Mouse (Mus musculus) intestine, postnatal 0 days (tissue): ENCODE results near the gene Col6a1. TPM values are rescaled to one million over a fixed set of nuclear protein-coding genes. Genes with fewer than 3 reads are reported as not detected.

Source experiments
- ATAC-seq: fragments of 200-750 bp; cut with Nextera tagmentation; 2 replicates; pipeline ENCODE4 v1.8.0; 2017; ENCODE audit warnings: mild to moderate bottlenecking, moderate TSS enrichment, moderate library complexity
- H3K27ac ChIP-seq: fragments of 300-500 bp; sonication (generic); 2 replicates; pipeline ENCODE4 v1.5.1; 2014; ENCODE audit warnings: mild to moderate bottlenecking, low read depth, low read length, moderate library complexity
- H3K27me3 ChIP-seq: fragments of 300-500 bp; sonication (generic); replicated peaks from 2 replicates; pipeline ENCODE4 v1.6.1; 2014; ENCODE audit warnings: low read length, mixed read lengths; ENCODE audit not compliant: control insufficient read depth, insufficient read depth
- H3K36me3 ChIP-seq: fragments of 300-500 bp; sonication (generic); 2 replicates; pipeline ENCODE4 v1.6.1; 2014; ENCODE audit warnings: mild to moderate bottlenecking, moderate library complexity; ENCODE audit not compliant: control insufficient read depth, insufficient read depth
- H3K4me1 ChIP-seq: fragments of 300-500 bp; sonication (generic); replicated peaks from 2 replicates; pipeline ENCODE4 v1.6.1; 2014; ENCODE audit warnings: antibody characterized with exemption, low read length, mixed read lengths; ENCODE audit not compliant: control insufficient read depth, insufficient read depth
- H3K4me2 ChIP-seq: fragments of 300-500 bp; sonication (generic); replicated peaks from 2 replicates; pipeline ENCODE4 v1.6.1; 2014; ENCODE audit warnings: low read depth, mild to moderate bottlenecking, moderate library complexity
- H3K4me3 ChIP-seq: fragments of 300-500 bp; sonication (generic); 2 replicates; pipeline ENCODE4 v1.5.1; 2014; ENCODE audit warnings: low read depth, low read length
- H3K9ac ChIP-seq: fragments of 300-500 bp; sonication (generic); 2 replicates; pipeline ENCODE4 v1.6.1; 2014; ENCODE audit warnings: mild to moderate bottlenecking, low read depth, low read length
- H3K9me3 ChIP-seq: fragments of 300-500 bp; sonication (generic); 2 replicates; pipeline ENCODE4 v1.6.1; 2016; ENCODE audit warnings: mixed run types; ENCODE audit not compliant: control insufficient read depth
- CTCF ChIP-seq: sonication (generic); IDR thresholded peaks from 2 replicates; pipeline ENCODE4 v1.5.1; 2016; ENCODE audit warnings: low read depth, mild to moderate bottlenecking, control low read depth, antibody characterized with exemption, moderate library complexity
- WGBS: fragments of 180-500 bp; shearing (Covaris S2); extraction: QIAGEN DNeasy Blood & Tissue Kit; methylation state at CpG from one replicate; pipeline ENCODE4 v1.1.7; 2014; 5-methylcytosine and 5-hydroxymethylcytosine counted together
- polyA plus RNA-seq: library from polyadenylated mRNA; unstranded; fragments of >200 nt; fragmentation: Nextera tagmentation; extraction: Ambion mirVana; gene quantifications from 2 replicates; pipeline ENCODE4 v1.2.1, GENCODE M21; 2015

The Col6a1 gene
- polyA plus RNA-seq, 1 experiment from 2014 or later: 113 TPM

DNA sequence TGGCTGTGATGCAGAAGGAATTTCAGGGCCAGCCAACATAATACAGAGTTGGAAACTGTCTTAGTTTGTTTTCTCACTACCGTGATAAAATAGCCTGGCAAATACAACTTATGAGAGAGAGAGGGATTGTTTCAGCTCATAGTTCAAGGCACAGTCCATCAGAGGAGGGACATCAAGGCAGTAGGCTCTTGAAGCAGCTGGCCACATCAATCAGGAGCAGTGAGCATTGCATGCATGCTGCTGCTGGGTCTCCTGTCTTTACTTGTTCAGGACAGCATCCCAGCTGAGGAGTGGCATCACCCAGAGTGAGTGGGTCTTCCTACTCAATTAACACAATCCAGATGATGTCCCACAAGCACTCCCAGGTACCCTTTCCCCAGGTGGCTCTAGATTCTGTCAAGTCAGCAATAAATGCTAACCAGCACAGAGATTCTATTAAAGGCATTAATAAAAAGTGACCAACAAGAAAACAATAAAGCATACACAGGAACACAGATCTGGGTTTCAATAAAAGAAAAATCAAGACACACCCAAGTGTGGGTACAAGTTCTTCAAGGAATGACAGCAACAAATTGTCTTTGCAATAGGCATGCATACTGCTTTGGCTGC lies 58.7 kb downstream of the Col6a1 start:
- H3K27me3 ChIP-seq: no peaks in the 10 kb centered on the region
- H3K4me2 ChIP-seq: no peak overlapping the region
- no peaks in the 10 kb centered on the region for H3K9me3 ChIP-seq
- H3K4me1 ChIP-seq: no peaks in the 10 kb centered on the region
- WGBS: 52% methylated on average over 1 of the region's 1 CpGs
- H3K27ac ChIP-seq: no peak overlapping the region
- ATAC-seq: no peak
- no peaks in the 10 kb centered on the region for H3K36me3 ChIP-seq
- no peak overlapping the region for H3K4me3 ChIP-seq
- TF ChIP-seq CTCF: no peak
- H3K9ac ChIP-seq: no peak overlapping the region

DNA sequence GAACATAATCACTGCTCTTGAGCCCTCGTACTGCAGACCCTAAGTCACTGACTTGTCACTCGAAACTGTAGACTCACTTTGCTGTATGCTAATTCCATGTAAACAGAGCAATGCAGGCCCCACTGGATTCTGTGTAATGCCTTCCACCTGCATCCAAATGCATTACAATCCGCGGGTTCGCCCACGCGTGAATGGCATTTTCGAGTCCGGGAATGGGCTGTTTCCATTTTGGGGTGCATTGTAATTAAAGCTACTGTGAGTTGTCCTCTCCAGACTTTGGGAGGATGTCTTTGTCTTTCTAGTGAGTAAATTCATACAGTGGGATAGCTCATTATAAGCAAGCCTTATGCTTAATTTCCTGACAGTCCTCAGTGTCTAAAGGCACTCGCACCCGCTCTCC lies 60.4 kb downstream of the Col6a1 start:
- no peak overlapping the region for H3K27ac ChIP-seq
- no peaks in the 10 kb centered on the region for H3K4me1 ChIP-seq
- no peak overlapping the region for H3K9ac ChIP-seq
- no peaks in the 10 kb centered on the region for H3K27me3 ChIP-seq
- no peak for ATAC-seq
- no peaks in the 10 kb centered on the region for H3K36me3 ChIP-seq
- TF ChIP-seq CTCF: no peak
- H3K4me3 ChIP-seq: no peak overlapping the region
- no peaks in the 10 kb centered on the region for H3K9me3 ChIP-seq
- 94% methylated on average over 11 of the region's 11 CpGs for WGBS
- H3K4me2 ChIP-seq: no peak overlapping the region

DNA sequence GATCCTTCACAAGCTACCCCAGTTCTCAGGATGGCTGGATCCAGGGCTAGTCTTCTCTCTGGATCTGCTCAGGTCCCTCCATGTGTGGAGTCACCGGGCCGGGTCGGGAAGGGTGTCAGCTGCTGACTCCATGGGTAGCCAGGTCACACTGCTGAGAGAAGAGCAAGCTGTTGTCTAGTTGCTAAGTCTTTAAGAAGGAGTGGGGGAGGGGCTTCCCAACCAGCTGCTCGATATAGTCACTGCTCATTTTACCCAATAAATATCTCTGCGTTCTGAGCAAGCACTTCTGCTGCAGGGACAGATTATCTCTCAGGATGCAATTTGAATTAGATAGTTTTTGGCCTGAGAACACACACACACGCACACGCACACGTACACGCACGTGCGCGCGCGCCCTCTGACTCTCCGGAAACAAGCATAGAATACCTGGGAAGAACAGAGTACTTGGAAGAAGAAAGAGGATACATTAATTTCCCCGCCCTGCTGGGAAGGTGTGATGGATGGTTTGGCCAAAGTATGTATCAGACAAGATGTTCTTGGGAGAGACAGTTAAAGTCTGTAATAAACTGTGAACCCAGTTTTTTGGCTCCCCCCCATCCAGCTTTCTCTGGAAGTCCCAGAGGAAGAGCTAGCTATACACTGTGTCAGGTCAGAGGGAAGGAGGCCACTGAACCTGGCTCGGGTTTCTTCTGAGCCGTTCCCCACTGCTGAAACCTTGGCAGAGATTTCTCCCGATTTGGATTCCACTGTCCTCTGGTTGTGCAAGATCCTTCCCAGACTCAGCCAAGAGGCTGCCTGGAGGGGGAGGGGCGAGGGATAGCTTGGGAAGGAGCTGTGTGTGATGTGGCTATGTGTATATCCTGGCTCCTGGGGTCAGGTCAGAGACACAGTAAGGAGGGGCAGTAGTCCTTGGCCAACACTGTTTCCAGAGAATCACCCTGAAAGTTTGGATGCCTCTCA lies 61.5 kb downstream of the Col6a1 start:
- H3K9me3 ChIP-seq: no peaks in the 10 kb centered on the region
- peak overlapping the region; percentile 35; the same call in 1 of the 2 replicates for H3K27ac ChIP-seq
- 68% methylated on average over 20 of the region's 20 CpGs for WGBS
- H3K4me1 ChIP-seq: no peaks in the 10 kb centered on the region
- no peak for TF ChIP-seq CTCF
- no peak overlapping the region for H3K4me2 ChIP-seq
- no peak overlapping the region for H3K4me3 ChIP-seq
- no peaks in the 10 kb centered on the region for H3K27me3 ChIP-seq
- H3K36me3 ChIP-seq: no peaks in the 10 kb centered on the region
- peak; percentile 51 for ATAC-seq
- H3K9ac ChIP-seq: no peak overlapping the region

Other genes with a start within 250 kb of the Col6a1 start
- gene Lss, start 194.6 kb downstream of the Col6a1 start, polyA plus RNA-seq: 13.7 and 15.3 TPM in 2 replicates
- not detected in 2 replicates for gene Spatc1l, start 163.9 kb downstream of the Col6a1 start, polyA plus RNA-seq
- 0.83 and 1.2 TPM in 2 replicates for gene Ftcd, start 150.5 kb downstream of the Col6a1 start, polyA plus RNA-seq
- 99.2 and 101 TPM in 2 replicates for gene Col6a2, start 102.5 kb downstream of the Col6a1 start, polyA plus RNA-seq
- gene Pcbp3, start 235.7 kb upstream of the Col6a1 start, polyA plus RNA-seq: 18.1 and 18.8 TPM in 2 replicates